Comparison of ENCODE assay signal across 8 mouse cellular contexts in genomic region chr7:38183709-38184417, GRCm38 (mm10). TPM values are rescaled to one million over a fixed set of nuclear protein-coding genes. Genes with fewer than 3 reads are reported as not detected.
DNase-seq lines count a peak whose midpoint lies in the region; ATAC-seq lines count a peak whose summit lies in the region.

No protein-coding gene starts in this region.

- peak overlapping the region; percentile 76 for H3K9ac ChIP-seq in hindbrain, embryonic 12.5 days

- WGBS in hindbrain, embryonic 12.5 days, result 7% methylated on average over 36 of the region's 36 CpGs

- peak overlapping the region; percentile 89 for H3K4me2 ChIP-seq in hindbrain, embryonic 12.5 days (replicated peaks)

- peaks cover 13% of the 10 kb centered on the region for H3K4me1 ChIP-seq in hindbrain, embryonic 12.5 days

- DNase-seq in Muller cell, postnatal 12 days (ENCODE audit: inconsistent ontology term), result peak; percentile 90
- DNase-seq in cerebellum, postnatal 10 days, result peak; percentile 92 to 94
- peak; percentile 70 to 80 for DNase-seq in frontal cortex, postnatal 10 days (ENCODE audit: low spot score in 2 of 2)
- peak; percentile 86 to 89 for DNase-seq in layer of hippocampus, postnatal 14 days (ENCODE audit: low spot score in 2 of 2)
- peak; percentile 86 for DNase-seq in lung, postnatal 10 days
- DNase-seq in ovary, postnatal 36 days (ENCODE audit: low spot score), result peak; percentile 85
- DNase-seq in thymus, postnatal 25 days, result peak; percentile 88

- H3K36me3 ChIP-seq in hindbrain, embryonic 12.5 days, result 0 out of 2 replicates have a peak, but pooled peaks cover 5% of the 10 kb centered on the region

- peak; percentile 94 for ATAC-seq in hindbrain, embryonic 12.5 days (ENCODE audit: low FRiP score)

- no peaks in the 10 kb centered on the region for H3K9me3 ChIP-seq in hindbrain, embryonic 12.5 days (replicated peaks)

- no peaks in the 10 kb centered on the region for H3K27me3 ChIP-seq in hindbrain, embryonic 12.5 days

- H3K4me3 ChIP-seq in hindbrain, embryonic 12.5 days, result peak overlapping the region; percentile 51

- H3K27ac ChIP-seq in hindbrain, embryonic 12.5 days, result peak overlapping the region; percentile 90

RNA-seq across cellular contexts. Expression of gene 1600014C10Rik, which starts 0.8 kb away (rescaled TPM):
- 21.4 and 22.3 TPM in 2 replicates for polyA plus RNA-seq in hindbrain, embryonic 12.5 days (2016; fragmentation: Nextera tagmentation; extraction: Ambion mirVana)
- 10 to 100 TPM; 17.4 to 20.6 TPM for total RNA-seq in layer of hippocampus, postnatal 14 days (2021)

RNA-seq across cellular contexts. Expression of gene Plekhf1, which starts 44.0 kb away (rescaled TPM):
- polyA plus RNA-seq in hindbrain, embryonic 12.5 days (2016; fragmentation: Nextera tagmentation; extraction: Ambion mirVana), result 1.8 and 2.1 TPM in 2 replicates
- total RNA-seq in layer of hippocampus, postnatal 14 days (2021), result 1 to 10 TPM; 2.8 to 3.1 TPM

Comparison
In these comparisons a context has a peak if more than half of its experiments do, and no peak if none do; other contexts are left out.
1. Peak in every context shown above with its lines: DNase-seq, ATAC-seq, H3K4me3 ChIP-seq and H3K27ac ChIP-seq.